Mouse (Mus musculus): ENCODE results near the gene Gm5134. TPM values are rescaled to one million over a fixed set of nuclear protein-coding genes. Genes with fewer than 3 reads are reported as not detected.

The Gm5134 gene
- polyA plus RNA-seq, 1 experiment from 2014 or later, result not detected

GRCm38 (mm10) chr10:76003221-76003620 is 48.9 kb downstream of the Gm5134 start:
- no peak for ATAC-seq (ENCODE audit: insufficient read depth, low FRiP score, low read depth)
- Histone ChIP-seq H3K4me2 (no peak overlapping the region), H3K4me3 (replicated peaks) (no peak overlapping the region), H3K27ac (no peak overlapping the region), H3K4me1 (no peaks in the 10 kb centered on the region), H3K27me3 (replicated peaks) (no peaks in the 10 kb centered on the region), H3K9me3 (no peaks in the 10 kb centered on the region), H3K36me3 (no peaks in the 10 kb centered on the region), H3K9ac (no peak overlapping the region)
- 96% methylated on average over 2 of the region's 2 CpGs for WGBS

- 85% methylated on average over 6 of the region's 6 CpGs for WGBS
- Histone ChIP-seq H3K4me2 (no peak overlapping the region), H3K27me3 (replicated peaks) (no peaks in the 10 kb centered on the region), H3K36me3 (no peaks in the 10 kb centered on the region), H3K9me3 (no peaks in the 10 kb centered on the region), H3K9ac (no peak overlapping the region), H3K27ac (no peak overlapping the region), H3K4me1 (no peaks in the 10 kb centered on the region), H3K4me3 (replicated peaks) (no peak overlapping the region)
- ATAC-seq (ENCODE audit: insufficient read depth, low FRiP score, low read depth), result no peak
Observed at GRCm38 (mm10) chr10:76006385-76006784, 52.1 kb downstream of the Gm5134 start.

GRCm38 (mm10) chr10:76009812-76010211 is 55.5 kb downstream of the Gm5134 start:
- Histone ChIP-seq H3K9ac (no peak overlapping the region), H3K9me3 (no peaks in the 10 kb centered on the region), H3K36me3 (no peaks in the 10 kb centered on the region), H3K4me3 (replicated peaks) (no peak overlapping the region), H3K27me3 (replicated peaks) (no peaks in the 10 kb centered on the region), H3K4me1 (no peaks in the 10 kb centered on the region), H3K4me2 (no peak overlapping the region), H3K27ac (no peak overlapping the region)
- ATAC-seq (ENCODE audit: insufficient read depth, low FRiP score, low read depth), result no peak
- 79% methylated on average over 3 of the region's 3 CpGs for WGBS

GRCm38 (mm10) chr10:76012922-76013321 is 58.6 kb downstream of the Gm5134 start:
- H3K4me3 ChIP-seq (replicated peaks), result no peak overlapping the region
- no peaks in the 10 kb centered on the region for H3K36me3 ChIP-seq
- 72% methylated on average over 6 of the region's 6 CpGs for WGBS
- H3K27me3 ChIP-seq (replicated peaks), result no peaks in the 10 kb centered on the region
- H3K4me2 ChIP-seq, result no peak overlapping the region
- H3K4me1 ChIP-seq, result no peaks in the 10 kb centered on the region
- no peak for ATAC-seq (ENCODE audit: insufficient read depth, low FRiP score, low read depth)
- no peak overlapping the region for H3K9ac ChIP-seq
- no peak overlapping the region for H3K27ac ChIP-seq
- H3K9me3 ChIP-seq, result no peaks in the 10 kb centered on the region

GRCm38 (mm10) chr10:76016886-76017285 is 62.6 kb downstream of the Gm5134 start:
- no peak overlapping the region for H3K9ac ChIP-seq
- no peaks in the 10 kb centered on the region for H3K27me3 ChIP-seq (replicated peaks)
- no peaks in the 10 kb centered on the region for H3K9me3 ChIP-seq
- H3K4me1 ChIP-seq, result no peaks in the 10 kb centered on the region
- no peak for ATAC-seq (ENCODE audit: insufficient read depth, low FRiP score, low read depth)
- H3K4me3 ChIP-seq (replicated peaks), result no peak overlapping the region
- no peaks in the 10 kb centered on the region for H3K36me3 ChIP-seq
- H3K27ac ChIP-seq, result no peak overlapping the region
- 88% methylated on average over 3 of the region's 3 CpGs for WGBS
- H3K4me2 ChIP-seq, result no peak overlapping the region

- no peaks in the 10 kb centered on the region for H3K36me3 ChIP-seq
- no peak for ATAC-seq (ENCODE audit: insufficient read depth, low FRiP score, low read depth)
- H3K27me3 ChIP-seq (replicated peaks), result no peaks in the 10 kb centered on the region
- no peak overlapping the region for H3K27ac ChIP-seq
- no peaks in the 10 kb centered on the region for H3K4me1 ChIP-seq
- no peak overlapping the region for H3K4me3 ChIP-seq (replicated peaks)
- WGBS, result 36% methylated on average over 3 of the region's 3 CpGs
- H3K9ac ChIP-seq, result no peak overlapping the region
- no peak overlapping the region for H3K4me2 ChIP-seq
- no peaks in the 10 kb centered on the region for H3K9me3 ChIP-seq
Observed at GRCm38 (mm10) chr10:76021728-76022127, 67.4 kb downstream of the Gm5134 start.

GRCm38 (mm10) chr10:76023921-76024320 is 69.6 kb downstream of the Gm5134 start:
- Histone ChIP-seq H3K4me1 (no peaks in the 10 kb centered on the region), H3K27ac (no peak overlapping the region), H3K36me3 (no peaks in the 10 kb centered on the region), H3K4me2 (no peak overlapping the region), H3K9me3 (no peaks in the 10 kb centered on the region), H3K9ac (no peak overlapping the region), H3K27me3 (replicated peaks) (no peaks in the 10 kb centered on the region), H3K4me3 (replicated peaks) (no peak overlapping the region)
- no peak for ATAC-seq (ENCODE audit: insufficient read depth, low FRiP score, low read depth)
- WGBS, result 93% methylated on average over 6 of the region's 6 CpGs

GRCm38 (mm10) chr10:76025470-76026190 is 71.3 kb downstream of the Gm5134 start:
- no peaks in the 10 kb centered on the region for H3K36me3 ChIP-seq
- H3K4me3 ChIP-seq (replicated peaks), result no peak overlapping the region
- H3K4me2 ChIP-seq, result no peak overlapping the region
- ATAC-seq (ENCODE audit: insufficient read depth, low FRiP score, low read depth), result no peak
- H3K27me3 ChIP-seq (replicated peaks), result no peaks in the 10 kb centered on the region
- 89% methylated on average over 10 of the region's 10 CpGs for WGBS
- no peaks in the 10 kb centered on the region for H3K9me3 ChIP-seq
- no peak overlapping the region for H3K27ac ChIP-seq
- no peaks in the 10 kb centered on the region for H3K4me1 ChIP-seq
- no peak overlapping the region for H3K9ac ChIP-seq

GRCm38 (mm10) chr10:76027127-76028015 is 73.1 kb downstream of the Gm5134 start:
- H3K4me3 ChIP-seq (replicated peaks), result no peak overlapping the region
- no peak overlapping the region for H3K4me2 ChIP-seq
- H3K27me3 ChIP-seq (replicated peaks), result no peaks in the 10 kb centered on the region
- H3K9me3 ChIP-seq, result no peaks in the 10 kb centered on the region
- H3K4me1 ChIP-seq, result no peaks in the 10 kb centered on the region; the same call in 1 of the 2 replicates
- no peak for ATAC-seq (ENCODE audit: insufficient read depth, low FRiP score, low read depth)
- no peak overlapping the region for H3K27ac ChIP-seq
- no peaks in the 10 kb centered on the region for H3K36me3 ChIP-seq
- 58% methylated on average over 12 of the region's 12 CpGs for WGBS
- H3K9ac ChIP-seq, result no peak overlapping the region

GRCm38 (mm10) chr10:76028016-76028366 is 73.7 kb downstream of the Gm5134 start:
- Histone ChIP-seq H3K4me1 (peaks cover under 1% of the 10 kb centered on the region; the same call in 1 of the 2 replicates), H3K4me2 (no peak overlapping the region), H3K27me3 (replicated peaks) (no peaks in the 10 kb centered on the region), H3K9me3 (no peaks in the 10 kb centered on the region), H3K27ac (no peak overlapping the region), H3K36me3 (no peaks in the 10 kb centered on the region), H3K4me3 (replicated peaks) (no peak overlapping the region), H3K9ac (no peak overlapping the region)
- no peak for ATAC-seq (ENCODE audit: insufficient read depth, low FRiP score, low read depth)
- 17% methylated on average over 4 of the region's 4 CpGs for WGBS

- no peak overlapping the region for H3K27ac ChIP-seq
- H3K9ac ChIP-seq, result no peak overlapping the region
- no peaks in the 10 kb centered on the region for H3K27me3 ChIP-seq (replicated peaks)
- no peak overlapping the region for H3K4me2 ChIP-seq
- no peaks in the 10 kb centered on the region for H3K9me3 ChIP-seq
- peaks cover 3% of the 10 kb centered on the region; the same call in 1 of the 2 replicates for H3K4me1 ChIP-seq
- 61% methylated on average over 9 of the region's 9 CpGs for WGBS
- H3K36me3 ChIP-seq, result no peaks in the 10 kb centered on the region
- H3K4me3 ChIP-seq (replicated peaks), result no peak overlapping the region
- ATAC-seq (ENCODE audit: insufficient read depth, low FRiP score, low read depth), result no peak
Observed at GRCm38 (mm10) chr10:76028396-76028795, 74.1 kb downstream of the Gm5134 start.

- Histone ChIP-seq H3K36me3 (no peaks in the 10 kb centered on the region), H3K27me3 (replicated peaks) (no peaks in the 10 kb centered on the region), H3K9ac (no peak overlapping the region), H3K4me3 (replicated peaks) (no peak overlapping the region), H3K27ac (no peak overlapping the region), H3K4me1 (peaks cover 8% of the 10 kb centered on the region; the same call in 1 of the 2 replicates), H3K4me2 (no peak overlapping the region), H3K9me3 (no peaks in the 10 kb centered on the region)
- 82% methylated on average over 5 of the region's 5 CpGs for WGBS
- ATAC-seq (ENCODE audit: insufficient read depth, low FRiP score, low read depth), result no peak
Observed at GRCm38 (mm10) chr10:76029276-76029675, 75.0 kb downstream of the Gm5134 start.
